Mouse (Mus musculus): Measurements from ENCODE around the gene Cemip. TPM values are rescaled to one million over a fixed set of nuclear protein-coding genes. Genes with fewer than 3 reads are reported as not detected.
"Not testable (repeated sequence)": the region's sequence is repeated elsewhere in the genome, so short reads cannot be mapped to it uniquely, and the experiment has no call there.

Gene Cemip
- 10 to 100 TPM; 29.6 to 32.6 TPM for total RNA-seq (2021)

GRCm38 (mm10) chr7:84086039-84086829, at the start of gene Cemip:
Gene Cemip (minus strand): TSS chr7:84086502.
- DNase-seq (ENCODE audit: extremely low spot score in 1 of 2, low spot score in 2 of 2): peak; percentile 81 to 90
- intact Hi-C loops (cut with DNase I): loop anchor here (2.0 to 10.0 kb wide), 5 partner anchors 66 to 421 kb away; partner anchors contain the start of gene Abhd17c

GRCm38 (mm10) chr7:84132704-84133103, 46.4 kb upstream of the Cemip start:
- intact Hi-C loops (cut with DNase I): no loop called here

GRCm38 (mm10) chr7:84131736-84132135, 45.4 kb upstream of the Cemip start:
- DNase-seq (ENCODE audit: extremely low spot score in 1 of 2, low spot score in 2 of 2): no peak
- intact Hi-C loops (cut with DNase I): no loop called here

More at GRCm38 (mm10) chr7:84132704-84133103, 46.4 kb upstream of the Cemip start:
- peak in 1 of 2 experiments; percentile 39 for DNase-seq (ENCODE audit: extremely low spot score in 1 of 2, low spot score in 2 of 2)

GRCm38 (mm10) chr7:84128661-84129060, 42.4 kb upstream of the Cemip start:
- DNase-seq (ENCODE audit: extremely low spot score in 1 of 2, low spot score in 2 of 2): no peak
- intact Hi-C loops (cut with DNase I): no loop called here

- intact Hi-C loops (cut with DNase I): no loop called here
- no peak for DNase-seq (ENCODE audit: extremely low spot score in 1 of 2, low spot score in 2 of 2)
Observed at GRCm38 (mm10) chr7:84125730-84126129, 39.4 kb upstream of the Cemip start.

- intact Hi-C loops (cut with DNase I); DNase-seq (ENCODE audit: extremely low spot score in 1 of 2, low spot score in 2 of 2): not testable (repeated sequence)
Observed at GRCm38 (mm10) chr7:84123651-84124050, 37.3 kb upstream of the Cemip start.

GRCm38 (mm10) chr7:84121778-84122177, 35.5 kb upstream of the Cemip start:
- no peak for DNase-seq (ENCODE audit: extremely low spot score in 1 of 2, low spot score in 2 of 2)
- intact Hi-C loops (cut with DNase I): no loop called here

GRCm38 (mm10) chr7:84120142-84120760, 33.9 kb upstream of the Cemip start:
- intact Hi-C loops (cut with DNase I): no loop called here
- no peak for DNase-seq (ENCODE audit: extremely low spot score in 1 of 2, low spot score in 2 of 2)

- DNase-seq (ENCODE audit: extremely low spot score in 1 of 2, low spot score in 2 of 2): no peak
- intact Hi-C loops (cut with DNase I): no loop called here
Observed at GRCm38 (mm10) chr7:84119216-84120105, 33.2 kb upstream of the Cemip start.

- intact Hi-C loops (cut with DNase I): no loop called here
Observed at GRCm38 (mm10) chr7:84117543-84118122, 31.3 kb upstream of the Cemip start.

GRCm38 (mm10) chr7:84116621-84117542, 30.6 kb upstream of the Cemip start:
- intact Hi-C loops (cut with DNase I): no loop called here
- DNase-seq (ENCODE audit: extremely low spot score in 1 of 2, low spot score in 2 of 2): no peak

More at GRCm38 (mm10) chr7:84117543-84118122, 31.3 kb upstream of the Cemip start:
- DNase-seq (ENCODE audit: extremely low spot score in 1 of 2, low spot score in 2 of 2): no peak

GRCm38 (mm10) chr7:84115385-84115784, 29.1 kb upstream of the Cemip start:
- intact Hi-C loops (cut with DNase I): no loop called here
- DNase-seq (ENCODE audit: extremely low spot score in 1 of 2, low spot score in 2 of 2): peak in 1 of 2 experiments; percentile 26

- intact Hi-C loops (cut with DNase I): no loop called here
- DNase-seq (ENCODE audit: extremely low spot score in 1 of 2, low spot score in 2 of 2): no peak
Observed at GRCm38 (mm10) chr7:84114775-84115174, 28.5 kb upstream of the Cemip start.

GRCm38 (mm10) chr7:84113035-84113390, 26.7 kb upstream of the Cemip start:
- no peak for DNase-seq (ENCODE audit: extremely low spot score in 1 of 2, low spot score in 2 of 2)
- intact Hi-C loops (cut with DNase I): no loop called here

- intact Hi-C loops (cut with DNase I): no loop called here
- no peak for DNase-seq (ENCODE audit: extremely low spot score in 1 of 2, low spot score in 2 of 2)
Observed at GRCm38 (mm10) chr7:84112351-84113034, 26.2 kb upstream of the Cemip start.

GRCm38 (mm10) chr7:84111716-84112350, 25.5 kb upstream of the Cemip start:
- intact Hi-C loops (cut with DNase I): no loop called here
- no peak for DNase-seq (ENCODE audit: extremely low spot score in 1 of 2, low spot score in 2 of 2)

GRCm38 (mm10) chr7:84106942-84107341, 20.6 kb upstream of the Cemip start:
- intact Hi-C loops (cut with DNase I): no loop called here

More at GRCm38 (mm10) chr7:84106942-84107341, 20.6 kb upstream of the Cemip start:
- no peak for DNase-seq (ENCODE audit: extremely low spot score in 1 of 2, low spot score in 2 of 2)
